Mouse (Mus musculus): ENCODE results near the gene Zik1. TPM values are rescaled to one million over a fixed set of nuclear protein-coding genes. Genes with fewer than 3 reads are reported as not detected.

Gene Zik1
- 1.1 and 1.4 TPM in 2 replicates for polyA plus RNA-seq (2012; rRNA removed)

DNA sequence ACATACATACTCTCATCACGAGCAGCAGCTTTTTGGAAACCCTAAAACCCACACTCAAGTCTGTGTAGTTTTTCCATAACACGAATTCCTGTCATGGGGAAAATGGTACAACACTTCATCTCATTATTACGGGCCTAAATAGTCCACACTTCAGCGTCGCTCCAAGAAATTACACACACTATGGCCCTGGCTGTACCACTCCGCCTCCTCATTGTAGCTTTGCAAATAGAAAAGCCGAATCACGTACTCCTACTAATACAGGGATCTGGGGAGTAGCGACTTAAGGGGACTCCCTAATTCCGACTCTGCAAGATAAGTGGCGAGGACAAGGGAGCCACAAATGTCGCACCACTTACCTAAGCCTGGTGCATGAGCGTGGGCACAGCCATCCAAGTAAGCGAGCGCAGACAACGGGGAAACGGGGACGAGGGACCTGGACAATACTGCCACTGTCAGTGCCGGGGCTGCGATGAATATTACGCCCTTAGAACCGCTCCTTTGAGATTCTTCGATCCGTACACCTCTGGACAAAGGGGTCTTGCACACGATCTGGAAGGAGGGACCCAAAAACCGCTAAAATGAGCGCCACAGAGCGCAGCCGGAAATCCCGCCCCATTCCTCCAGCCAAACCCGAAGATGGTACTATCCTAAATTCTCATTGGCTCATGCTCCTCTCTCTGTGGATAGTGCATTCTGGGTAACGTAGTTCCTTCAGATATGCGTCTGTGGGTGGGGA is at the start of gene Zik1:
TSS of gene Zik1 (minus strand) at position 609 of the 736 bp plus-strand sequence.

DNA sequence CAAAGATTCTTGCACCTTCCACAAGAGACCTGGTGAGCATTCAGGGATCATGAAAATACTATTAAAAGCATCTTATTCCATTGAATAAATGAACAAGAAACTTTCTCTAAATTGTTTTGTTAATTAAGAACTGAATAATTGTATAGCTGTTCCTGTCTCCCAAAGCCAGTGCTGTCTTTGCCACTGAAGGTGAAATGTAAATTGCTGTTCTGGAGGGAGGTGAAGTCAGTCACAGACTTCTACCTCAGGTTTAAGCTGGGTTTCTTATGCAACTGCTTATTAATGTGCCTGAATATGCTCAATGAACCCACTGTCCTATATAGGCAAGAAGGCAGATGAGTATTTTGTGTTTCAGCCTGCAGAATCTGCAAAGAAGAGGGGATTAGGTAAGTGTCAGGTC is 52.2 kb downstream of the Zik1 start, which contains the start of gene Vmn1r67:
TSS of gene Vmn1r67 (plus strand) at position 301 of the 400 bp plus-strand sequence.

Other genes with a start within 250 kb of the Zik1 start
- gene Vmn1r66, start 217.4 kb downstream of the Zik1 start, polyA plus RNA-seq (2012; rRNA removed), result not detected in 2 replicates
- gene Vmn1r67, start 52.1 kb downstream of the Zik1 start, polyA plus RNA-seq (2012; rRNA removed), result not detected in 2 replicates
- not detected in 2 replicates for gene Vmn1r68, start 63.1 kb upstream of the Zik1 start, polyA plus RNA-seq (2012; rRNA removed)
- not detected in 2 replicates for gene Vmn1r69, start 118.3 kb upstream of the Zik1 start, polyA plus RNA-seq (2012; rRNA removed)
- gene Vmn1r70, start 136.1 kb upstream of the Zik1 start, polyA plus RNA-seq (2012; rRNA removed), result not detected in 2 replicates
- not detected in 2 replicates for gene Nlrp4b, start 192.4 kb upstream of the Zik1 start, polyA plus RNA-seq (2012; rRNA removed)

All from liver, embryonic 14 days (tissue).